Mouse (Mus musculus) G1E (cell line): Measurements from ENCODE around the gene E2f1. TPM values are rescaled to one million over a fixed set of nuclear protein-coding genes. Genes with fewer than 3 reads are reported as not detected.

Experiments used
- ATAC-seq: 2 replicates; pipeline ENCODE4 v1.8.0; 2016; ENCODE audit warnings: mild to moderate bottlenecking; ENCODE audit not compliant: insufficient number of reproducible peaks, poor library complexity, low FRiP score, severe bottlenecking; ENCODE audit errors: extremely low read depth
- DNase-seq: peaks from one replicate; pipeline ENCODE4 v3.0.0; 2012; ENCODE audit warnings: low spot score
- H3K27me3 ChIP-seq: 2 replicates; pipeline ENCODE4 v1.6.1; 2012; ENCODE audit warnings: mild to moderate bottlenecking, low read length, inconsistent platforms; ENCODE audit not compliant: insufficient read depth
- H3K36me3 ChIP-seq: replicated peaks from 2 replicates; pipeline ENCODE3; 2012; ENCODE audit warnings: mild to moderate bottlenecking, inconsistent platforms
- H3K4me1 ChIP-seq: 2 replicates; pipeline ENCODE4 v1.6.1; 2012; ENCODE audit warnings: low read depth, low read length, inconsistent platforms, mixed read lengths; ENCODE audit not compliant: insufficient read depth
- H3K4me3 ChIP-seq: 2 replicates; pipeline ENCODE4 v1.5.1; 2012; ENCODE audit warnings: low read depth, mild to moderate bottlenecking, inconsistent platforms, low read length, moderate library complexity, mixed read lengths
- H3K9me3 ChIP-seq: replicated peaks from 2 replicates; pipeline ENCODE4 v1.6.1; 2012; ENCODE audit warnings: inconsistent platforms
- CTCF ChIP-seq: IDR thresholded peaks from 2 replicates; pipeline ENCODE4 v1.5.1; 2012; ENCODE audit warnings: low read depth, low read length, inconsistent platforms, mixed read lengths
- GATA1 ChIP-seq: IDR thresholded peaks from 2 replicates; pipeline ENCODE4 v1.6.1; 2012; ENCODE audit warnings: borderline replicate concordance, low read length, inconsistent platforms, mixed read lengths
- GATA2 ChIP-seq: IDR thresholded peaks from 2 replicates; pipeline ENCODE4 v1.6.1; 2012; ENCODE audit warnings: low read depth, low read length, inconsistent platforms, borderline replicate concordance
- POLR2AphosphoS5 ChIP-seq: IDR thresholded peaks from 2 replicates; pipeline ENCODE4 v1.6.1; 2012; ENCODE audit warnings: low read depth, low read length, inconsistent platforms; ENCODE audit not compliant: insufficient replicate concordance
- TAL1 ChIP-seq: conservative IDR thresholded peaks from 2 replicates; pipeline ENCODE4 v1.6.1; 2012; ENCODE audit warnings: low read depth, low read length, inconsistent platforms, mixed read lengths
- polyA plus RNA-seq: library from polyadenylated mRNA; stranded (reverse); fragments of >175 nt; gene quantifications from 2 replicates; pipeline ENCODE4 v1.2.3, GENCODE M21; 2012
- total RNA-seq, 2 experiments: library from RNA; stranded (forward) in 1 of 2; stranded (reverse) in 1 of 2; fragments of 200-1000 nt in 1 of 2; fragments of >200 nt in 1 of 2; fragmentation: Nextera tagmentation in 1 of 2; gene quantifications; 2 replicates each; pipeline ENCODE4 v1.2.3; 2014 to 2017

E2f1 gene
- total and polyA plus RNA-seq, 3 experiments = 13.9 to 93.1 (median 31.9) TPM

- ATAC-seq = peak; percentile 28; the same call in 1 of the 2 replicates
- Histone ChIP-seq H3K36me3 (peaks cover 91% of the 10 kb centered on the region), H3K27me3 (no peaks in the 10 kb centered on the region), H3K4me1 (peaks cover 27% of the 10 kb centered on the region), H3K4me3 (no peak overlapping the region), H3K9me3 (no peaks in the 10 kb centered on the region)
- TF ChIP-seq GATA2 = no peak
- no peak for TF ChIP-seq CTCF
- TF ChIP-seq POLR2AphosphoS5 = no peak
- no peak for TF ChIP-seq GATA1
- TF ChIP-seq TAL1 = no peak
- peak; percentile 18 for DNase-seq
These were observed 31.0 kb downstream of the E2f1 start for GRCm38 (mm10) chr2:154538710-154539109.

- ATAC-seq (no peak), DNase-seq (no peak)
- Histone ChIP-seq H3K36me3 (peaks cover 89% of the 10 kb centered on the region), H3K9me3 (no peaks in the 10 kb centered on the region), H3K27me3 (no peaks in the 10 kb centered on the region), H3K4me1 (peaks cover 27% of the 10 kb centered on the region), H3K4me3 (no peak overlapping the region)
- no peak; the same call in 1 of the 2 replicates for TF ChIP-seq POLR2AphosphoS5
- no peak for TF ChIP-seq TAL1
- no peak for TF ChIP-seq GATA1
- TF ChIP-seq GATA2 = no peak
- TF ChIP-seq CTCF = no peak
These were observed 31.4 kb downstream of the E2f1 start for GRCm38 (mm10) chr2:154538310-154538709.

- H3K36me3 ChIP-seq = peaks cover 87% of the 10 kb centered on the region
- H3K4me3 ChIP-seq = no peak overlapping the region
- ATAC-seq = no peak
These were observed 34.9 kb downstream of the E2f1 start for GRCm38 (mm10) chr2:154534704-154535270.

GRCm38 (mm10) chr2:154532888-154533287 is 36.8 kb downstream of the E2f1 start:
- Histone ChIP-seq H3K9me3 (no peaks in the 10 kb centered on the region), H3K27me3 (no peaks in the 10 kb centered on the region)

More at GRCm38 (mm10) chr2:154534704-154535270, 34.9 kb downstream of the E2f1 start:
- Histone ChIP-seq H3K9me3 (no peaks in the 10 kb centered on the region), H3K4me1 (peaks cover 24% of the 10 kb centered on the region), H3K27me3 (no peaks in the 10 kb centered on the region)
- no peak for TF ChIP-seq TAL1
- TF ChIP-seq CTCF = no peak
- no peak for TF ChIP-seq POLR2AphosphoS5
- TF ChIP-seq GATA1 = no peak
- no peak for TF ChIP-seq GATA2
- no peak for DNase-seq

GRCm38 (mm10) chr2:154526531-154526930 is 43.2 kb downstream of the E2f1 start:
- ATAC-seq = no peak
- H3K4me1 ChIP-seq = peaks cover 6% of the 10 kb centered on the region; the same call in 1 of the 2 replicates
- no peaks in the 10 kb centered on the region for H3K27me3 ChIP-seq
- no peak for DNase-seq
- H3K36me3 ChIP-seq = peaks cover 79% of the 10 kb centered on the region
- TF ChIP-seq GATA1 (no peak), GATA2 (no peak), CTCF (no peak), TAL1 (no peak), POLR2AphosphoS5 (no peak)
- no peaks in the 10 kb centered on the region for H3K9me3 ChIP-seq
- no peak overlapping the region for H3K4me3 ChIP-seq

More at GRCm38 (mm10) chr2:154532888-154533287, 36.8 kb downstream of the E2f1 start:
- Histone ChIP-seq H3K4me1 (peaks cover 9% of the 10 kb centered on the region; the same call in 1 of the 2 replicates), H3K36me3 (peaks cover 85% of the 10 kb centered on the region), H3K4me3 (no peak overlapping the region)
- no peak for ATAC-seq
- TF ChIP-seq POLR2AphosphoS5 (no peak), GATA2 (no peak), CTCF (no peak), TAL1 (no peak)
- no peak for DNase-seq

GRCm38 (mm10) chr2:154525285-154525684 is 44.4 kb downstream of the E2f1 start:
- DNase-seq (no peak), ATAC-seq (no peak)
- Histone ChIP-seq H3K9me3 (no peaks in the 10 kb centered on the region), H3K36me3 (peaks cover 75% of the 10 kb centered on the region), H3K4me1 (peaks cover 5% of the 10 kb centered on the region; the same call in 1 of the 2 replicates), H3K4me3 (no peak overlapping the region), H3K27me3 (no peaks in the 10 kb centered on the region)
- TF ChIP-seq POLR2AphosphoS5 (no peak), CTCF (no peak), GATA1 (no peak), GATA2 (no peak), TAL1 (no peak)
